Mouse (Mus musculus) layer of hippocampus, adult 8-10 months (tissue): ENCODE data around the gene Stub1. TPM values are rescaled to one million over a fixed set of nuclear protein-coding genes. Genes with fewer than 3 reads are reported as not detected.

Experiments
- DNase-seq, 2 experiments: peaks; one replicate each; pipeline ENCODE4 v3.0.0; 2022; ENCODE audit warnings: low spot score in 2 of 2
- total RNA-seq, 4 experiments: library from RNA; stranded (reverse); gene quantifications; 2 replicates each; pipeline ENCODE4 v1.2.4; 2022

Stub1 gene
- total RNA-seq, 4 experiments from 2014 or later: 151 to 155 (median 152) TPM

- peak; percentile 72 to 78 for DNase-seq
Observed at GRCm38 (mm10) chr17:25868601-25869191, 35.5 kb upstream of the Stub1 start, which contains the start of gene Mcrip2. TSS of gene Mcrip2 (minus strand) at chr17:25868764.

- no peak for DNase-seq
Observed at GRCm38 (mm10) chr17:25867836-25868600, 34.8 kb upstream of the Stub1 start.

DNA sequence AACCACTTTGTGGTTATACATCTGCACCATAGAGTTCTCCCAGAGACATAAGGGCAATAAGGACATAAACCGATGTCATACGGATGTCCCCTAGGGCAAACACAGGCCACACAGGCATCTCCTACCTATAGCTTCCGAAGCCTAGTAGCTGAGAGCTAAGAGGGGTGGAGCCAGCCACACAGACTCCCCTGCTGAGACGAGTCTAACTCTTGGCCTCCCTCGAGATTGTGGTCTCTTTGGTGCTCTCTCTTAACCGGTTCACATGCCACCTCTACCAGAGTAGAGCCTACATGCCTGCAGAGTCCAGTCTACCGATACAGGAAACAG is 34.3 kb upstream of the Stub1 start:
- DNase-seq: no peak

- DNase-seq: no peak
Observed at GRCm38 (mm10) chr17:25866172-25866571, 33.0 kb upstream of the Stub1 start.

- DNase-seq: no peak
Observed at GRCm38 (mm10) chr17:25865288-25865687, 32.1 kb upstream of the Stub1 start.

DNA sequence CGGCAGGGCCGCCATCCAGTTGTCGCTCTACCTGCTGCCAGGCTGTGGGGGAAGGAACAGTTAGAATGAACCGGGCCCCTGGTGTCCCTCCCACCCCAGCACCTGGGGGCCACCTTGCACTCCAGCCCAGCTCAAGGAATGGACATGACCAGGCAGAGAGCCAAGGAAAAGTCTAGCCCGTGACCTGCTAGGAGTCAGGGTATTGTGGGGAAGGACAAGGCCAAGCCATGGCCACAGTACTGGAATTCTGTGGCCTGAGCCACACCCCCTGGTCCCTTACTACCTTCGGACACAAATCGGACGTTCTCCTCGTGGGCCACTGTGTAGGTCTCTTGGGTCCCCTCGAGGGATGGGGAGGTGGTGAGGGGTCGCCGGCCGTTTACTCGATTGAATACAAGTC is 31.1 kb upstream of the Stub1 start:
- DNase-seq: no peak

- DNase-seq: no peak
Observed at GRCm38 (mm10) chr17:25863681-25864080, 30.5 kb upstream of the Stub1 start.

DNA sequence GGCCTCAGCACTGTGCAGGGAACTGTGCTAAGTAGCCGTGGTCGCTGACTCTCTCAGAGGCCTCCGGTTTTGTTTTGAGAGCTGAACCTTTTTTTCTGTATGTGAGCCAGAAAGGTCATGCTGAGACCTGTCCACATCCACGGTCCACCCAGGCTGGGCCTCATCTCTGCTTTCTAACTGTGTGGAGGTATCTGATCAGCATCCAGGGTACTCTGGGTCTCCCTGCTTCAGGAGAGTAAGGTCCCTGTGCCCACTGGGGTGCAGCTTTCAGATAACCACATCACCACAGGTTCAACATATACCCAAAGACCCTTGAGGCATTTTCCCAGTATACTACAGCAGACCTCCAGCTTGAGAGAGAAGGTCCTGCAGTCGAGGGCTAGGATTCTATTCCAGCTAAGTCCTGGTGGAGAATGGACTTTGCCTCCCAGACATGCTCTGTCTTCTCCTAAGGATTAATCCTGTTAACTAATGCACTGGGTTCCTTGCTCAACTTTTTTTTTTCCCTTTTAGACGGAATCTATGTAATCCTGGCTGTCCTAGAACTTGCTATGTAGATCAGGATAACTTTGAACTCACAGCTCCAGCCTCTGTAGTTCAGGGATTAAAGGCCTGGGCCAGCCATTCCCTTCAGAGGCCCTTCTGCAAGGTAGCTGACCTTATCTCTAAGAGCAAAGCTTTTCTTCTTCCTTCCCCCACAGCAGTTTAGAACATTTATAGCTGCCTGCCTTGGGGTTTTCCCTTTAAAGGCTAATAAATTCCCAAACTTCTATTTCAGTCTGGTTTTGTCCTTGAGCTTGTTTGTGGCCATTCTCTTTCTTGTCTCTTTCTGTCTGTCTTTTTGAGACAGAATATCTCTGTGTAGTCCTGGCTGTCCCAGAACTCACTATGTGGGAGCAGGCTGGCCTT is 28.8 kb upstream of the Stub1 start:
- no peak for DNase-seq

DNA sequence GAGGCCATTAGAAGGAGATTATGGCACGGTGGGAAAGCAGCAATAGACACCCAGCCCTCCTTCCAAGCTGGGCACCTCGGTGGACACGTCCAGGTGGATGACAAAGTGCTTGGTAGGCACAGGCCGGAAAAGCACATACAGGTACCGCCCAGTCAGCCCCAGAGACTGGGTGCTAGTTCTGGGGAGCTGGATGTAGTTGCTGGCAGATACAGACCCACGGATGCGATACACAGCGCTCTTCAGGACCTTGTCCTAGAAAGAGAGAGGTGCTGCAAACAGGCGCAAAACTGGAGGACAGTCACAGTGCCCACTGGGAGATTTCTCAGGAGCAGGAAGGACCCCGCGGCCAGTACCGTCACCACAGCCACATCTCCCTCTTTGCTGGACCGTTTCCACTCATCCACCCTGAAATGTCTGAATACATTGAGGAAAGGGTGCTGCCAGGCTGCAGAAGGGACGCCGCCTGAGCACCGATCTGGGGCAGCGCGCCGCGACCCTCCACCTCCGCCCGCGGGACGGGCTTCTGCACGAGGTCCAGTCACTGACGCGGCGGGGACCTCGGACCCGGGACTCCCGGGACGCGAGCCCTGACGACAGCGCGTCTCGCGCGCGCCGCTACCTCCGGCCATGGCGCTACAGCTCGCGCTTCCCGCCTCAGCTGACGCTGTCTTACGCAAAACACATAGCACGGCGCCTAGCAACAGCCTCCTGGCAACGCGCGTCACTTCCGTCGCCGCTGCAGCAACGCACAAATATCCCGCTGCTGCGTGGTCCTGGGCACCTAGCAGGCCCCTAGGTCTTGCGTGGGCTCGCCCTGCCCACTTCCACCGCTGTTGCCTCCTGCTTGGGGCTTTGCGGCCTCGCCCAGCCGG is 27.9 kb upstream of the Stub1 start, which contains the start of gene Wdr90:
Gene Wdr90, minus strand, starts transcription at position 670 of the 872 bp plus-strand sequence.
- peak; percentile 91 to 94 for DNase-seq

- DNase-seq: no peak
Observed at GRCm38 (mm10) chr17:25860229-25860628, 27.0 kb upstream of the Stub1 start.

- DNase-seq: peak; percentile 92 to 94
Observed at GRCm38 (mm10) chr17:25844396-25844901, 11.2 kb upstream of the Stub1 start, which contains the start of gene Rhot2. TSS of gene Rhot2 (minus strand) at chr17:25844851.

DNA sequence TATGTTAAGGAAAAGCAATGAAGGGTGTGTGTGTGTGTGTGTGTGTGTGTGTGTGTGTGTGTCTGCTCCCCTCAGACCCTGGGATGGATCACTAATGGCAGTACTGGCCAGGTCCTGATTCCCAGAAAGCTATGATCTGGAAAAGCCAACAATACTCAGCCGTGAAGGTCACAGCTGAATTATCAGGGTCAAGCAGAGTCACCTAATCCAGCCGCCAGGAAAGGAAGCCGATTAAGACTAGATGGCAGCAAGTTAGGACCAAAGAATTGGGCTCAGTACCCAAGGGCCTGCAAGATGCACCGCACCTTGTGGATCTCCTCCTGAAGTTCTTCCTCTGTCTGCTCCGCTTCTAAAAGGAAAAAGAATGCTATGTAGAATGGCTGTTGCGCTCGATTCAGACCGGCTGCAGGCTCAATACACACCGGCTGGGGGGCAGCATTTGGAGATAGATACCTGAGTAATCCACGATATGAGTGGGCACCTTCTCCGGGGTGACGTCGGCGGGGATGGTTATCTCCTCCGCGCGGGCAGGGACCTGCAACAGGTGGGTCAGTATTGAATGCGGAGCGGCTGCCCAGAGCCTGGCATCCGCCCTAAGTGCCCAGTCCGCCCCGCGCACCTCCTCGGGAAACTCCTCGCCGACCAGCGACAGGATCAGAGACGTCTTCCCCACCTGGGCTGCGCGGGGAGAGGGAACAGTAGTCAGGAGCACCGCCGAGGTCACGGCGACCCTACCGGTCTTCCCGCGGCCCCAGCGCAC is 10.6 kb upstream of the Stub1 start:
- DNase-seq: no peak

- no peak for DNase-seq
Observed at GRCm38 (mm10) chr17:25843122-25843521, 9.9 kb upstream of the Stub1 start.

- DNase-seq: no peak
Observed at GRCm38 (mm10) chr17:25842509-25842908, 9.3 kb upstream of the Stub1 start.

- DNase-seq: no peak
Observed at GRCm38 (mm10) chr17:25841117-25841880, 8.1 kb upstream of the Stub1 start, which contains the start of gene Gm20683. TSS of gene Gm20683 (minus strand) at chr17:25841763.

DNA sequence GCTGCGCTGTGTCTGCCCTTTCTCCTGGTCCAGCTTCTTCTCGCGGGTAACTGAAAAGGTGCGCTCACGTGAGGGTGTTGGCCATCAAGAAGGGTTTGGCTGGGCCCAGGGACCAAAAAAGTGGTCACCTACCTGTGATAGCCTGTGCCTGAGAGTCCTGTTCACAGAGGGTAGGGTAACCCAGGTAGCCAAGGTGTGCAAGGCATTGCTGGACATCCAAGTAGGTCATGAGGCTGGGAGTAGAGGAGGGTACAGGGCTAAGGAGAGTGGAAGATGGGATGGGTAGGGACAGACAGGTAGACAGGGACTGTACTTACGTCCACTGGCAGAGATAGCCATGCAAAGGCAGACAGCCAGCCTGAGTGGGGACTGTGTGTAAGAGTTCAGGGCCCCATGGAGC is 7.3 kb upstream of the Stub1 start:
- no peak for DNase-seq

- no peak for DNase-seq
Observed at GRCm38 (mm10) chr17:25839455-25840235, 6.4 kb upstream of the Stub1 start.

DNA sequence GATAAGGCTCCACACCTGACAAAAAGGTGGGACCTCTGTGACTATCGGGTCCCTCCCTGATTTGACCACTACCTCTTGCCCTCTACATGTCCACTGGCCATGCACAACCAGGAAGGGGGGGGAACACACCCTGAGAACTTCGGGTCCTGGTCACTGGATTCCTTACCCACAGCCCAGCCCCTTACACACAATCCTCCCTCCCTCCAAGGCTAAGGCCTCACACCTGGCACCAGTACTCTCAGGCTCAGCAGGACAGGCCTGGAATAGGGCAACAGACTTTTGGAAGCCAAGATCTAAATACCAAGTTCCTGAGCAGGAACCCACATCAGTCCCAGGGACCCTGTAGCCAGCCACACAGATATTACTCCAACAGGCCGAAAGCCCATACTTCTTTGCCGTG is 5.7 kb upstream of the Stub1 start:
- DNase-seq: no peak
